Mouse (Mus musculus) neural tube, embryonic 14.5 days (tissue): ENCODE measurements around the gene Zcchc8. TPM values are rescaled to one million over a fixed set of nuclear protein-coding genes. Genes with fewer than 3 reads are reported as not detected.

ENCODE experiments used
- ATAC-seq: fragments of 200-750 bp; cut with Nextera tagmentation; 2 replicates; pipeline ENCODE4 v1.8.0; 2017; ENCODE audit warnings: low read depth, mild to moderate bottlenecking, moderate TSS enrichment, moderate library complexity
- H3K27ac ChIP-seq: fragments of 300-500 bp; sonication (generic); 2 replicates; pipeline ENCODE4 v1.5.1; 2014; ENCODE audit warnings: low read depth, mild to moderate bottlenecking, control low read depth, low read length, moderate library complexity, mixed read lengths
- H3K27me3 ChIP-seq: fragments of 300-500 bp; sonication (generic); 2 replicates; pipeline ENCODE4 v1.6.1; 2014; ENCODE audit warnings: low read length; ENCODE audit not compliant: control insufficient read depth, insufficient read depth
- H3K36me3 ChIP-seq: fragments of 300-500 bp; sonication (generic); 2 replicates; pipeline ENCODE4 v1.6.1; 2014; ENCODE audit warnings: low read length, mixed read lengths; ENCODE audit not compliant: control insufficient read depth, insufficient read depth
- H3K4me1 ChIP-seq: fragments of 300-500 bp; sonication (generic); 2 replicates; pipeline ENCODE4 v1.6.1; 2014; ENCODE audit warnings: low read length; ENCODE audit not compliant: control insufficient read depth, insufficient read depth
- H3K4me2 ChIP-seq: fragments of 300-500 bp; sonication (generic); 2 replicates; pipeline ENCODE4 v1.6.1; 2014; ENCODE audit warnings: mild to moderate bottlenecking, low read depth, low read length, control low read depth
- H3K4me3 ChIP-seq: fragments of 300-500 bp; sonication (generic); 2 replicates; pipeline ENCODE4 v1.5.1; 2014; ENCODE audit warnings: low read depth, low read length, control low read depth, mixed read lengths
- H3K9ac ChIP-seq: fragments of 300-500 bp; sonication (generic); replicated peaks from 2 replicates; pipeline ENCODE4 v1.6.1; 2014; ENCODE audit warnings: low read depth, mild to moderate bottlenecking, control low read depth, low read length, mixed read lengths
- H3K9me3 ChIP-seq: fragments of 300-500 bp; sonication (generic); 2 replicates; pipeline ENCODE4 v1.6.1; 2016; ENCODE audit warnings: low read length; ENCODE audit not compliant: control insufficient read depth
- WGBS: fragments of 180-500 bp; shearing (Covaris S2); extraction: QIAGEN DNeasy Blood & Tissue Kit; methylation state at CpG from one replicate; pipeline ENCODE4 v1.1.7; 2014; 5-methylcytosine and 5-hydroxymethylcytosine counted together
- polyA plus RNA-seq: library from polyadenylated mRNA; unstranded; fragments of >200 nt; fragmentation: Nextera tagmentation; extraction: Ambion mirVana; gene quantifications from 2 replicates; pipeline ENCODE4 v1.2.1, GENCODE M21; 2014

Zcchc8 gene
- polyA plus RNA-seq, 1 experiment from 2014 or later, result 72.5 TPM

DNA sequence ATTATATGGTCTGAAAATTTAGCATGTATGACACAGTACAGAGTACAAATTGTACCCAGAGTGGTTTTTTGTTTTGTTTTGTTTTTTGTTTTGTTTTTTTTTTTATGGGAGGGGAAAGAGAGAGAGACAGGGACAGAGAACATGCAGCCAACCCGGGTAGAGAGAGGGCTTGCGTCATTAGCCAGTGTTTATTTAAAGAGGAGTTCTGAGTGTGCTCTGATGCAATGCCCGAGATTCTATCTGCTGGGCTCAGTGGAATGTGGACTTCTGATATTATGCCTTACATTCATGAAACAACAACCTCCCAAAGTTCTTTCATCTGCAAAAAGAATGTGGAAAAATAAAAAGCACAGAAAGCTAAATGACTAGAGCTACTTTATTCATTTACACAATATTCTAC is 45.7 kb downstream of the Zcchc8 start:
- H3K9ac ChIP-seq, result no peak overlapping the region
- H3K27me3 ChIP-seq, result no peaks in the 10 kb centered on the region
- no peak for ATAC-seq
- H3K4me2 ChIP-seq, result no peak overlapping the region
- H3K4me3 ChIP-seq, result no peak overlapping the region
- no peaks in the 10 kb centered on the region for H3K9me3 ChIP-seq
- no peaks in the 10 kb centered on the region for H3K36me3 ChIP-seq
- no peak overlapping the region for H3K27ac ChIP-seq
- peaks cover 7% of the 10 kb centered on the region; the same call in 1 of the 2 replicates for H3K4me1 ChIP-seq
- 29% methylated on average over 3 of the region's 3 CpGs for WGBS

DNA sequence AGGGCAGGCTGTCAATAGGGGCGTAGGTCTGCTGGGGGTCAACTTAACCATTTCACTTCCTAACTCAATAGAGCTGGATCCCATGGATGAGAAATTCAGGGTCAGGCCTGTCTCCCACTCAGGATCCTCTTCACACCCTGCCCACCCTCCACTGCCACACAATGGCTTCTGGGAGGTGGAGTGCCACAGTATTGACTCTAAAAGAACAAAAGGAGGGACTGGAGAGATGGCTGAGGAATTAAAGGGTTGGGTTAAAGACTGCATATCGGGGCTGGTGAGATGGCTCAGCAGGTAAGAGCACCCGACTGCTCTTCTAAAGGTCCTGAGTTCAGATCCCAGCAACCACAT is 49.5 kb downstream of the Zcchc8 start:
- 61% methylated on average over 3 of the region's 3 CpGs for WGBS
- Histone ChIP-seq H3K4me1 (no peaks in the 10 kb centered on the region), H3K27ac (no peak overlapping the region), H3K27me3 (no peaks in the 10 kb centered on the region), H3K36me3 (no peaks in the 10 kb centered on the region), H3K9me3 (no peaks in the 10 kb centered on the region), H3K9ac (no peak overlapping the region), H3K4me2 (no peak overlapping the region), H3K4me3 (no peak overlapping the region)
- ATAC-seq, result no peak

DNA sequence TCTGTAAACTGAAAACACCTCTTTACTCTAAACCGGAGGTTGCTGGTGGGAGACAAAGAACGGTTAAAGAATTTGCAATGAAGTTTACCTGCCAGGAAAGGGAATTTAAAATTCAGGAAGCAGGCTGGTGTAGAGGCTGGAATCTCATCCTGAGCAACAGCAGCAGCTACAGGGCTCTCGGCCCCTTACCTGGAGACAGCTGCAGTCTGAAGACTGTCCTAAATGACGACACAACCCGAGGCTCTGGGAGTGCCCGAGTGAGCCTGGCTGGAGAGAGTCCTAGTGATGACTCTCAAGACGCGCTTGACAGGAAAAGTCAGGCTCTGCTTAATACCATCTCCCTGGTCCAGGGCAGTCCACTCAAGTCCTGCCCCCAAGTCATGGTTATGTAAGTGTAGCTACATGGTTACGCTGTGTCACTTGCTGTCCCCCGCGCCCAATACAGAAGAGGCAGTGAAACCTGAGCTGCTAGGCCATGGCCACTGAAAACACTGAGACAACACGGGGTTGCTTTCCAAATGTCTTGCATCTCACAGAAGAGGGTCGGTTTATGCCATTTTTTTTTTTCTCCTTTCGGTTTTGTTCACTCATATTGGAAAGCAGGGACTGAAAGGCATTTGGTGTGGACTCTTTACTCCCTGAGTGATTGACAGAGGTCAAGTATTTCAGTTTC is 50.0 kb downstream of the Zcchc8 start:
- Histone ChIP-seq H3K36me3 (no peaks in the 10 kb centered on the region), H3K9ac (no peak overlapping the region), H3K27ac (peak overlapping the region; percentile 40; the same call in 1 of the 2 replicates), H3K4me3 (no peak overlapping the region), H3K27me3 (no peaks in the 10 kb centered on the region), H3K9me3 (no peaks in the 10 kb centered on the region), H3K4me1 (no peaks in the 10 kb centered on the region), H3K4me2 (no peak overlapping the region)
- 52% methylated on average over 14 of the region's 14 CpGs for WGBS
- ATAC-seq, result no peak

DNA sequence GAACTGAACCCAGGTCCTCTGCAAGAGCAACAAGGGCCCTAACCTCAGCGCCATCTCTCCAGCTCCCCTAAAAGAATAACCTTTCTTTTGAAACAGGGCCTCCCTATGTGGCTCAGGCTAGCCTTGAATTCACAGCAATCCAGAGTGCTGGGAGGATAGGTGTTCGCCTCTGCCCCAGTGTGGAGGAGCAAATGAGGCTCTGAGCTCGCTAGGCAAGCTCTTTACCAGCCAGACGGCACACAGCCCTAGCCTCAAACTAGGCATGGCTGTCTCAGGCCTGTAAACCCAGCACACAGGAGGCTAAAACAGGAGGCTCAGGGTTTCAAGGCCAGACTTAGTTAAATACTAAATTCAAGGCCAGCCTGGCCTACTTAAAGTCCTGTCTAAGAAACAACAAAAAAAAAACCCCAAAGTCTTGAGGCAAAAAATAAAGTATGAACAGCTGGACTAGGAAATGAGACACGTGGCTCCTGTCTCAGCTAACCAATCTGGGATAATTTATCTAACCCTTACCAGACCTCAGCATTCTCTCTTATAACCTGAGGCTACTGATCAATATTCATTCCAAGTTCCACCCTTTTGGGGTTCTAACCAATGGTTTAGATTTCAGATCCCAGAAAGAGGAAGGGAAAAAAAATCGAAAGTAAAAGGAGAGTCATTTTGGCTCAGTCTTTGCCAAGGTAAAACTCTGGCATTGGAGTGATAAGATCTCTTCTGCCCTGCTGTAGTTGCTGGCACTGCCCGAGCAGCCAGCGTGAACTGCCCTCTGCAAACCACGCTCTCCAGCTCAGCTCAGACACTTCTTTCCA is 50.7 kb downstream of the Zcchc8 start:
- ATAC-seq, result no peak
- Histone ChIP-seq H3K4me2 (no peak overlapping the region), H3K9ac (no peak overlapping the region), H3K27me3 (no peaks in the 10 kb centered on the region), H3K4me3 (no peak overlapping the region), H3K4me1 (no peaks in the 10 kb centered on the region), H3K27ac (no peak overlapping the region), H3K36me3 (no peaks in the 10 kb centered on the region), H3K9me3 (no peaks in the 10 kb centered on the region)
- 72% methylated on average over 9 of the region's 9 CpGs for WGBS

DNA sequence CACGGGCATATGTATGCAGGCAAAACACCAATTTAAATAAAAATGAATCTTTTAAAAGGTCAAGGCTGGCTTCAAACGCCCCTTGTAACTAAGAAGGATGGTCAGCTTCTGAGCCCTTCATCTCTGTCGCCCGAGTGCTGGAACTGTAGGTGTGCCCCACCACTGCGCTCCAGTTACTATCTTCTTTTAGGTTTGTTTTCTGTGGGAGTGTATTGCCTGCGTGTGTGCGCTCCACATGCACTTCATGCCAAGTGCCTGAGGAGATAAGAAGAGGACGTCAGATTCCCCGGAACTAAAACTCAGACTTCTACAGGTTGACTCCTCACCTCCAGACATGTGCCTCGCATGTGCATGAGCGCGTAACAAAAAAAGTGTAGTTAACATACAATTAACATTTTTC is 53.0 kb downstream of the Zcchc8 start:
- 92% methylated on average over 12 of the region's 12 CpGs for WGBS
- no peaks in the 10 kb centered on the region for H3K4me1 ChIP-seq
- no peaks in the 10 kb centered on the region for H3K36me3 ChIP-seq
- no peaks in the 10 kb centered on the region for H3K9me3 ChIP-seq
- H3K9ac ChIP-seq, result no peak overlapping the region
- no peak overlapping the region for H3K4me3 ChIP-seq
- no peak for ATAC-seq
- no peaks in the 10 kb centered on the region for H3K27me3 ChIP-seq
- H3K4me2 ChIP-seq, result no peak overlapping the region
- H3K27ac ChIP-seq, result no peak overlapping the region

DNA sequence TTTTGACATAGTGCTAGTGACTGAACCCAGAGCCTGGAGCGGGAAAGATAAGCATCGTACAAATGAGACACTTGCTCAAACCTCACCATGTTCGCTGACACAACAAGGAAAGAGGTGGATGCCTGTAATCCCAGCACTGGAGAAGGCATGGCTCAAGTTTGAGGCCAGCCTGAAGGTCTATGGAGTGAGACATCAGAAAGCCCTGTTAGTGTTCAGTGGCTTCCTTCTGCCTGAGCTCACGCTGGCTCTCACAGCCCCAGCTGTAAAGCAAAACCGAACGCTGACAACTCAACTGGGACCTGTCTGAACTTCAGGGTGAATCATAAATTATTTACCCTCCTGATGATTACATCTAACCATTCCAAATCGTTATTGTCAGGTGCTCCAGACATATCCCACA is 54.9 kb downstream of the Zcchc8 start:
- Histone ChIP-seq H3K9me3 (no peaks in the 10 kb centered on the region), H3K4me2 (no peak overlapping the region), H3K4me1 (no peaks in the 10 kb centered on the region), H3K4me3 (no peak overlapping the region), H3K27me3 (no peaks in the 10 kb centered on the region), H3K27ac (no peak overlapping the region), H3K9ac (no peak overlapping the region), H3K36me3 (no peaks in the 10 kb centered on the region)
- WGBS, result 71% methylated on average over 7 of the region's 7 CpGs
- ATAC-seq, result no peak

DNA sequence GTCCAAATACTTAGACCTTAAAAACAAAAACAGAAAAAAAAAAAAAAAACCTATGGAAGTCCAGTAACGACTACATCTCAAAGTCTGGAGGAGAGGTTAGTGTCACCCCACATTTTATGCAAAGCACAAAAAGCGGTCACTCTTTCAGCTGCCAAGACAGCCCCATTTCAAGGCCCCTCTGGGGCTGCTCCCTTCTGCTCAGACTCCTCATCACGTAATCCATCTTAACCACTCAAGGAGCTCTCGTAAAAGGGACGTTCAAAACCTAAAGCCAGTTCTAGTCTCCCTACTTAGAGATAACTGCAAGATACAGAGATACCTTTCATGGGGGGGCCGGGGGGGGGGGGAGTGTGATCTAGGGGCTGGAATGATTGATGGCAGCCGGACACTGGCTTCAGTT is 56.6 kb downstream of the Zcchc8 start:
- WGBS, result 67% methylated on average over 7 of the region's 7 CpGs
- Histone ChIP-seq H3K36me3 (no peaks in the 10 kb centered on the region), H3K27ac (no peak overlapping the region), H3K9ac (no peak overlapping the region), H3K9me3 (no peaks in the 10 kb centered on the region), H3K4me3 (no peak overlapping the region), H3K27me3 (no peaks in the 10 kb centered on the region), H3K4me2 (no peak overlapping the region), H3K4me1 (no peaks in the 10 kb centered on the region)
- no peak for ATAC-seq

DNA sequence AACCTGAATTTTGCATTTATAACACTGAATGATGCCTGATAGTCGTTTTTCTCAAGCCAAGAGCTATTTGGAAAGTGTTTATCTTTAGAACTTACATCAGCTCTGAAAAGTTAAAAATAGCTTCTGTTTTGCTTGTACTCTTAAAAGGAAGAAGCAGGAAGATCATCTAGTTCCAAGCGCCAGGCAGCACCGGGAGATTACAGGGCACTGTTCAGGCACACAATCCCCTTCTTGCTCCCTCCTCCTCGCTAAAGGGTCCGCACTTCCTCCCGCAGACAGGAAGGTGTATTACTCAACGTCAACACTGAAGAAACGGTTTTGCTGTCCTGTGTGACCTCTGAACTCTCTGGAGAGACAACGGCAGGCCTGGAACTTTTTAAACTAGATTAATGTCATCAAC is 58.8 kb downstream of the Zcchc8 start:
- ATAC-seq, result no peak
- H3K9ac ChIP-seq, result no peak overlapping the region
- H3K4me1 ChIP-seq, result no peaks in the 10 kb centered on the region
- no peak overlapping the region for H3K27ac ChIP-seq
- no peaks in the 10 kb centered on the region for H3K36me3 ChIP-seq
- H3K4me2 ChIP-seq, result no peak overlapping the region
- no peak overlapping the region for H3K4me3 ChIP-seq
- WGBS, result 73% methylated on average over 9 of the region's 9 CpGs
- H3K27me3 ChIP-seq, result no peaks in the 10 kb centered on the region
- H3K9me3 ChIP-seq, result no peaks in the 10 kb centered on the region

DNA sequence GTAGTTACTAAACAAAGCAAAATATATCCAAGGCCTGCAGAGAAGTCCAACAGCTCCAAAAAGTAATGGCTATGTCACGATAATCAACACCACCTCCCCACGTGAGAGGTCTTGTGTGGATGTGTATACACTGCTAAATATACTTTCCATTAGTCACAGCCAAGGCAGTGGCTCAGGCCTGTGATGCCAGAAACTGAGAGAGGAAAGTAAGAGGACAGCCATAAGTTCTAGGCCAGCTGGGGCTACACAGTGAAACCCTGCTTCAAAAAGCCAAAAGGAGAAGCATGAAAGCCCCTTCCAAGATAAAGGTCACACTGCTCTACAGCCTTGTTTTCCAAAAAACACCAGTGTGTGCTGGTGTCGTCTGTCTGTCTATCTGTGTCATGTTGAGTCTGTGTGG is 59.3 kb downstream of the Zcchc8 start:
- no peak for ATAC-seq
- Histone ChIP-seq H3K27ac (no peak overlapping the region), H3K36me3 (no peaks in the 10 kb centered on the region), H3K9ac (no peak overlapping the region), H3K4me1 (no peaks in the 10 kb centered on the region), H3K27me3 (no peaks in the 10 kb centered on the region), H3K9me3 (no peaks in the 10 kb centered on the region), H3K4me3 (no peak overlapping the region), H3K4me2 (no peak overlapping the region)
- WGBS, result 81% methylated on average over 3 of the region's 3 CpGs
